In the genomic region with DNA sequence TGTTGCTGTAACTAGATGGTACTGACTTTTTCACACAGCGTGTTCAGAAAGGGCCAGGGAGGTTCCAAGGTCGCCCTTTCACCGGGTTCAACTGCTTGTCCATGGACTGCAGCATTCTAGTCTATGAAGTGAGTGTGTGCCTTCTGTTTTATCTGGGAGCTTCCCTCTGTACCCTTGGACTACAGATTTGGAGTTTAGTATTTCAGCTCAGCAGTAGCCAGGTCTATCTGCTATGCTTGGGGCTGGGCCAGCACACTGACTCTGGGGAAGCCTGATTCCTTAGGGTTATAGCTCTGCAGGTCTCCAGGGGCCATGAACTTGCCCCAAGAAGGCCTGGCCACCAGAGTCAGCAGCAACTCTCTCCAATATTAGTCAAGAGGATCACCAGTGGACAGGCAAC, we compare ENCODE assay signal across 18 mouse cellular contexts. TPM values are rescaled to one million over a fixed set of nuclear protein-coding genes. Genes with fewer than 3 reads are reported as not detected.
"Had no signal": no experiment of that assay in that cellular context is flagged by ENCODE, and none has a peak within 500 bp of the region (broad histone marks: within the 10 kb centered on the region; RNA-seq: fewer than 3 reads in every experiment).

No protein-coding gene starts in this region.

- H3K4me2 ChIP-seq: liver, embryonic 13.5 days; midbrain, embryonic 11.5 days; stomach, embryonic 15.5 days had no signal

- H3K27ac ChIP-seq: layer of hippocampus, adult 2 months; liver, embryonic 13.5 days; stomach, embryonic 15.5 days had no signal

- DNase-seq: layer of hippocampus, adult 9-11 months; liver, embryonic 13.5 days; lung, adult 2 months; lung, postnatal 14 days; lung, postnatal 4 days; midbrain, embryonic 14.5 days; right cerebral cortex, postnatal 14 days; right cerebral cortex, postnatal 4 days; spleen, adult 18-20 months; thymus, postnatal 25 days had no signal

- H3K9me3 ChIP-seq: liver, embryonic 13.5 days; stomach, embryonic 15.5 days had no signal

- H3K9ac ChIP-seq: liver, embryonic 13.5 days; stomach, embryonic 15.5 days had no signal

- H3K4me1 ChIP-seq: liver, embryonic 13.5 days had no signal

- ATAC-seq: inflammation-experienced regulatory T-cells, adult 6 months had no signal

- H3K36me3 ChIP-seq: liver, embryonic 13.5 days; stomach, embryonic 15.5 days had no signal

- H3K4me3 ChIP-seq: layer of hippocampus, adult 2 months; liver, embryonic 13.5 days; stomach, embryonic 15.5 days had no signal

RNA-seq across cellular contexts. Expression of a gene that starts 1.4 kb away (rescaled TPM):
- total RNA-seq: megakaryocyte progenitor cell, adult 5-6 weeks; megakaryocyte-erythroid progenitor cell, adult 5-6 weeks had no signal
- polyA plus RNA-seq: liver, embryonic 13.5 days; lung, embryonic 16.5 days; neural tube, embryonic 11.5 days had no signal
